Mouse (Mus musculus) kidney, adult 2 months (tissue): ENCODE data around the gene Olfr194.
"Not testable (repeated sequence)": the region's sequence is repeated elsewhere in the genome, so short reads cannot be mapped to it uniquely, and the experiment has no call there.

Experiments used
- CTCF ChIP-seq: fragments of 200-500 bp; conservative IDR thresholded peaks from 2 replicates; pipeline ENCODE4 v1.5.1; 2011; ENCODE audit warnings: low read depth, mild to moderate bottlenecking, control low read depth, low read length, moderate library complexity, mixed read lengths; ENCODE audit not compliant: insufficient read depth, insufficient read length
- POLR2A ChIP-seq: fragments of 200-500 bp; IDR thresholded peaks from one replicate; pipeline ENCODE4 v1.6.1; 2011; ENCODE audit warnings: low read depth, low read length, control low read depth

DNA sequence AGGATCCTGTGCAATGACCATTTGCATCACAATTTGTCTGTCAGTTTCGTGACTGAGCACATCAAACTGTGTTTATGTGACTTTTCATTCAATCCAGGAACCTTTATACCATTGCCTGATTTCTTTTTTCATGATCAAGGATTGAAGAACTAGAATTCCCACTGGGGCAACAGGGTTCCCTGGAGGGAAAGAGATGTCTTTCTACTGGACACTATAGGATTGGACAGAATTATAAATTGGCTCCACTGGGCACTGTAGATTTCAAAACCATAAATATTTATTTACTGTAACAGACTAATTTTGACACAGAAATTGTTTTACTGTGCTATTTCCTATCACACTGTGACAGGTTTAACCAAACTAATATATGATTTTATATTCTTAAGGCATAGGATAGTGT lies 31.1 kb downstream of the Olfr194 start, which contains the start of gene Olfr191:
- TF ChIP-seq POLR2A, CTCF: not testable (repeated sequence)
